Mouse (Mus musculus): ENCODE results near the gene Gm42878. TPM values are rescaled to one million over a fixed set of nuclear protein-coding genes. Genes with fewer than 3 reads are reported as not detected.
A peak's percentile ranks its signal among the peaks of the same experiment; 100 is the strongest.

Gene Gm42878
- total RNA-seq, 2 experiments from 2014 or later, result not detected

- H3K4me3 ChIP-seq, result peak overlapping the region; percentile 50
- peak; percentile 81 for TF ChIP-seq CTCF (IDR thresholded peaks at IDR 0.05)
- H3K27ac ChIP-seq, result peak overlapping the region; percentile 90
- peak; percentile 97 for DNase-seq
- intact Hi-C loops (cut with DNase I), result loop anchor here (2.0 kb wide), 1 partner anchor 19 kb away; no protein-coding TSS in a partner anchor
These were observed 38.7 kb upstream of the Gm42878 start for GRCm38 (mm10) chr5:121583765-121584501.

DNA sequence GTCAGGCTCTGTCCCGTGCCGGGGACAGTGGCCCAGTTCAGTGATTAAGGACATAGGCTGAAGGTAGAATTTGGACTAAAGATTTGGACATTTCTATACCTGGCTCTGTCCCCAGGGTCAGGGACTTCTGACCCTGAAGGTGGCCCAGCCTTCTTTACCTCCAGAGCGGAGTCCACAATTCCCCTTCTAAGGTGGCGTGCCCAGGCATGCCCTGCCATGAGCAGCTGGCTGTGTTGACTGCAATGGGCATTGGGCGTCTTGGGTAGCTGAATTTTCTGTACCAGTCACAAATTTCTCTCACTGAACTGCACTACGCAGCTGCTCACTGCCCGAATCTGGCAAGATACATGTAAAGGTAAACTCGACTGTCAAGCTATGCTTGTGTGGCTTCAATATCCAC lies 36.7 kb upstream of the Gm42878 start:
- no peak for DNase-seq
- intact Hi-C loops (cut with DNase I), result no loop called here
- TF ChIP-seq CTCF (IDR thresholded peaks at IDR 0.05), result no peak
- peak overlapping the region; percentile 35 for H3K27ac ChIP-seq
- no peak overlapping the region for H3K4me3 ChIP-seq

DNA sequence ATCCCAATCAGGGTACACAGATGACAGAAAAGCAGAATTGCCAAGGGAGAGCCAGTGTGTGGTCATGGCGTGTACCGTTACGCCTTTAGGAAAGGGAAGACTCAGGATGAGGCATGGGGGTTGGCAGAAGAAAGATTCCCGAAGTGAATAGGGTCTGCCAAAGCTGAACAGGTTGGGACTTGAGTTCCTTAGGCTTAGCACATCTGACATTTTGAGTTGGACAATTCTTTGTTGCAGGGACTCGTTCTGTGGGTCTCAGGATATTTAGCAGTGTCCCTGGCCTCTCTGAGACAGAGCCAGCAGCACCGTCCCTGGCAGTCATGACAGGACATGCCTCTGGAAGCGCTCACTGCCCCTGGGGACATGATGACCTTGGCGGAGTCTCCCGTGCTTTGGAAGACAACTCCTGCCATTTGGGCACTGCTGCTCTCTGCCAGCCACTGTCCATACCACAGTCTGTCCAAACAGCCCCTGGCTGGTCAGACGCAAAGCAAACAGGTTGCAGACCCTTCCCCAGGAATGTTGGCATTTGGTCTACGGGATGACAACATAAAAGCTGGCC lies 31.7 kb upstream of the Gm42878 start:
- TF ChIP-seq CTCF (IDR thresholded peaks at IDR 0.05), result no peak

DNA sequence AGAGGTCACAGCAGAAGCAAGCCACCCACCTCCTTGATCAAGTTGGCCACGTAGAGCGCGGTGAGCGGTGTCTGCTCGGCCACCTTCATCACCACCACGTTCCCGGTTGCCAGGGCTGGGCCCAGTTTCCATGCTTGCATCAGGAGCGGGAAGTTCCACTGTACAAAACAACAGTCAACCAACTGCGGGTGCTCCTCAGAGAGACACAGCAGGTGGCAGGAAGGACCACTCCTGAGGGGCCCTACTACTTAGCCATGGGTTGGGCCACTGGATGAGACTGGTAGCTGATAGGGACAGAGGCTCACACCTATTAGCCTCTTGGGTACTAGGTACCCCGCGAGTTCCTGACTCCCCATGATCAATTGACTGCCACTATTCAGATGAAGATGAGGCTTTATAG lies 30.6 kb upstream of the Gm42878 start:
- H3K27ac ChIP-seq, result no peak overlapping the region
- no peak for DNase-seq
- TF ChIP-seq CTCF (IDR thresholded peaks at IDR 0.05), result no peak
- intact Hi-C loops (cut with DNase I), result no loop called here
- no peak overlapping the region for H3K4me3 ChIP-seq

More for the DNA sequence above, 31.7 kb upstream of the Gm42878 start:
- peak overlapping the region; percentile 81 for H3K27ac ChIP-seq
- intact Hi-C loops (cut with DNase I), result no loop called here
- DNase-seq, result peak; percentile 83
- H3K4me3 ChIP-seq, result no peak overlapping the region

DNA sequence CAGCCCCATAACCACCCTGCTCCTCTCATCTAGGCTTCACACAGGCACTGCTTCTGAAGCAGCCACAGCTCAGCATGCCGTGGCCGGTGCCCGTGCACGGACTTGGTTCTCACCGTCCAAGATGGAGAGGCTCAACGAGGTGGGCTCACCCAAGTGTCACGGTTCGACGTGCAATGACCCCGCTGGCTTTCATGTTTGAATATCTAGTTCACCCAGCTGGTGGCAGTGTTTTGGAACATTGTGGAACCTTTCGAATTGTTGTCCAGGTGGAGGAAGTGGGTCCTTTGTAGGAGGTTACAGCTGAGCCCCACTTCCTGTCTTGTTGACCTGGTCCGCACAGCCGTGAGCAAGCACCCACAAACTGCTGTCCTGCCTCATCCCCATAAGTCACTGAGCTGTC lies 28.9 kb upstream of the Gm42878 start:
- DNase-seq, result no peak
- TF ChIP-seq CTCF (IDR thresholded peaks at IDR 0.05), result no peak
- Histone ChIP-seq H3K27ac (no peak overlapping the region), H3K4me3 (no peak overlapping the region)
- intact Hi-C loops (cut with DNase I), result no loop called here

DNA sequence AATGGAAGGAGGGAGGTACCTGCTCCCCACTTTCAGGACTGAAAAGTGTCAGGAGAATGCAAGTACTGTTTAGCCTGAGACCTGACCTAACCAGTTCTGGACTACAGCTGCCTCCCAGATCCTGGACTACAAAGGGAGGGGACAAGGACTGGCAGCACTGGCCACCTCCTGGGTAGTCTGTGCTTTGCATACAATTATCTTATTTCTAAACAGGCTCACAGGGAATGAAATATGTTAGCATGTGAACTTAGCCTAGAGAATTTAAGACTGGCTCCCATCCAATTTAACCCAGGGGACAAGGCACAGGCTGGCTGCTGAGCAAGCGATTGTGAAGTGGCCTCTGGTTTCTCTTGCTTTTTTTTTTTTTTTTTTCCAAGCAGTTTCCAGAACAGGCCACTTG lies 25.5 kb upstream of the Gm42878 start:
- TF ChIP-seq CTCF (IDR thresholded peaks at IDR 0.05), result no peak
- DNase-seq, result no peak
- H3K4me3 ChIP-seq, result no peak overlapping the region
- H3K27ac ChIP-seq, result no peak overlapping the region
- intact Hi-C loops (cut with DNase I), result no loop called here

GRCm38 (mm10) chr5:121569881-121570420 lies 24.7 kb upstream of the Gm42878 start:
- no peak overlapping the region for H3K4me3 ChIP-seq
- TF ChIP-seq CTCF (IDR thresholded peaks at IDR 0.05), result no peak
- no peak for DNase-seq
- intact Hi-C loops (cut with DNase I), result no loop called here
- no peak overlapping the region for H3K27ac ChIP-seq

GRCm38 (mm10) chr5:121566035-121566681 lies 20.9 kb upstream of the Gm42878 start:
- Histone ChIP-seq H3K4me3 (no peak overlapping the region), H3K27ac (no peak overlapping the region; the same call in 1 of the 2 replicates)
- DNase-seq, result no peak
- intact Hi-C loops (cut with DNase I), result no loop called here
- TF ChIP-seq CTCF (IDR thresholded peaks at IDR 0.05), result no peak

DNA sequence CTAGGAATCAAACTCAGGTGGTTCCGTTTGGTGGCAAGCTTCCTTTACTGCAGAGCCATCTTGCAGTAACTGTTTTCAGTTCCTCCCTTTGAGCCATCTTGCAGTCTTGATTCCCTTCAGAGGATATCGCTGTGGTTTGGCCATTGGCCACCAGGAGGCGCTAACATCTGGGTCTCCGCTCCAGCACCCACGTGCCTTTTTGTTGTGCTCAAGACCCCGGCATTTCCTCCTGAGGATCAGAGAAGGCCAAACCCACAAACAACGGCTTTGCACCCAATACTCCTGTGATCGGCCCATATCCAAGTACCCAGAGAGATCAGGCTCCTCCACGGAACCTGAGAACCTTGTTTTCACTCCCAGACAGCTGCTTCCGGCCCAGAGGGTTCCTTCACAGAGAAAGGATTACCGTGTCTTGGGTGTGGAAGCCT lies 19.2 kb upstream of the Gm42878 start:
- intact Hi-C loops (cut with DNase I), result loop anchor here (1.0 kb wide), 1 partner anchor 38 kb away; no protein-coding TSS in a partner anchor
- peak; percentile 91 for TF ChIP-seq CTCF (IDR thresholded peaks at IDR 0.05)
- peak overlapping the region; percentile 67 for H3K27ac ChIP-seq
- peak overlapping the region; percentile 64 for H3K4me3 ChIP-seq
- DNase-seq, result peak; percentile 91

DNA sequence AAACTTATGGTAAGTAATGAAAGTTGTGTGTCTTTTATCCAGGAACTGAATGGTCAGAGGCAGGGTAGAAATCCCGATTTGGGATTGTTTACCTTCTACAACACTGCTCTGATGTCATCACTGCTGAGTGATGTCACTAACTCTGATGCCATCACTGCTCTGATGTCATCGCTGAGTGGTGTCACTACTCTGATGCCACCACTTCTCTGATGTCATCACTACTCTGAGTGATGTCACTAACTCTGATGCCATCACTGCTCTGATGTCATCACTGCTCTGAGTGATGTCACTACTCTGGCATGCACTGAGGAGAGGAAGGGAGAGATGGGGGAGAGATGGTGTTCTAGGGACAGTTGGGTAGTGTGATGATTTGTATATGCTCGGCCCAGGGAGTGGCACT lies 17.2 kb upstream of the Gm42878 start:
- DNase-seq, result no peak
- H3K27ac ChIP-seq, result no peak overlapping the region
- H3K4me3 ChIP-seq, result no peak overlapping the region
- no peak for TF ChIP-seq CTCF (IDR thresholded peaks at IDR 0.05)
- intact Hi-C loops (cut with DNase I), result loop anchor here (2.0 kb wide), 1 partner anchor 14 kb away; no protein-coding TSS in a partner anchor

DNA sequence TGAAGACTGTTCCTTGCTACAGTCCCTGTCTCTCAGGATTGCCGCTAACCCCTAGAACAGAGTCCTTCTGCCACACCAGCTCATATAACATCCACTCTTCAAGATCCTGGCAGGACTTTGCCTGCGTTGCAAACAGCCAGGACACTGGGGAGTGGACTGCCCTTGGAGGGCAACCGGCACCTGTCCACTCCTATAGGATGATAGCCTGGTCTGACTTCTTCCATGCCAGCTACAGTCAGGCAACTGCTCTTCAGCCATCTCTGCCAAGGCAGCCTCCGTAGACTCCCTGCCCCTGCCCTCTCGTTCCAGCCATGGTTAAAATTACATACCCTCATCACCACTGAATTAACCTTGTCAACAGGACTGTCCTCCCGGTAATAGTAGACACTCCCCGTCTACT lies 3.9 kb upstream of the Gm42878 start:
- peak; percentile 86 for DNase-seq
- TF ChIP-seq CTCF (IDR thresholded peaks at IDR 0.05), result no peak
- intact Hi-C loops (cut with DNase I), result loop anchor here (2.0 to 5.0 kb wide), 2 partner anchors 14 to 53 kb away; no protein-coding TSS in a partner anchor

DNA sequence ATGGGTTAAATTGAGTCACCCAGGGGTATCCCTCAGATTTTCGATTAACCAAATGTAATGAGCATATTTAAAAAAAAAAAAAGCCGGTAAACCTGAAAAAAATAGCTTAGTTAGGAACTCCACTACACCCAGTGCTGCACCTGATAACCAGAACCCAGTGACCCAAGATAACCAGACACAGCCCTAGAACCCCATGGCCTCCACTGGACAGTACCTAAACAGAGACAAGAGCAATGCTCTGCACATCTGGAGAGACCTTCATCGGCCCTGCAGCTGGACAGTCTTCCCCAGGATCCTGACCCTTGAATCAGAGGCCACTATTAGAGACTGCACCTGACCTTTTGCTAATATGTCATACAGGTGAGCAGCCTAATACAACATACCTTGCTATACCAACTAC lies 1.8 kb upstream of the Gm42878 start:
- intact Hi-C loops (cut with DNase I), result loop anchor here (5.0 kb wide), 1 partner anchor 55 kb away; no protein-coding TSS in a partner anchor
- DNase-seq, result no peak
- Histone ChIP-seq H3K27ac (no peak overlapping the region), H3K4me3 (no peak overlapping the region)
- no peak for TF ChIP-seq CTCF (IDR thresholded peaks at IDR 0.05)

More for the DNA sequence above, 3.9 kb upstream of the Gm42878 start:
- no peak overlapping the region for H3K4me3 ChIP-seq
- peak overlapping the region; percentile 78 for H3K27ac ChIP-seq

- peak overlapping the region; percentile 99 for H3K27ac ChIP-seq
- intact Hi-C loops (cut with DNase I), result loop anchor here (5.0 kb wide), 1 partner anchor 56 kb away; no protein-coding TSS in a partner anchor
- peak; percentile 67 for DNase-seq
- peak overlapping the region; percentile 99 for H3K4me3 ChIP-seq
- TF ChIP-seq CTCF (IDR thresholded peaks at IDR 0.05), result peak; percentile 72
These were observed 1.2 kb upstream of the Gm42878 start for GRCm38 (mm10) chr5:121546530-121546895.
